Mouse (Mus musculus) embryonic fibroblast, embryonic 13.5 days (primary cell): Measurements from ENCODE around the gene Gm20696.

Source experiments
- CTCF ChIP-seq: IDR thresholded peaks from 2 replicates; pipeline ENCODE4 v1.5.1; 2011; ENCODE audit warnings: mild to moderate bottlenecking, control low read depth, low read length, moderate library complexity, borderline replicate concordance; ENCODE audit not compliant: insufficient read depth
- POLR2A ChIP-seq: IDR thresholded peaks from 2 replicates; pipeline ENCODE4 v1.6.1; 2011; ENCODE audit warnings: low read depth, mild to moderate bottlenecking, control low read depth, low read length, moderate library complexity

DNA sequence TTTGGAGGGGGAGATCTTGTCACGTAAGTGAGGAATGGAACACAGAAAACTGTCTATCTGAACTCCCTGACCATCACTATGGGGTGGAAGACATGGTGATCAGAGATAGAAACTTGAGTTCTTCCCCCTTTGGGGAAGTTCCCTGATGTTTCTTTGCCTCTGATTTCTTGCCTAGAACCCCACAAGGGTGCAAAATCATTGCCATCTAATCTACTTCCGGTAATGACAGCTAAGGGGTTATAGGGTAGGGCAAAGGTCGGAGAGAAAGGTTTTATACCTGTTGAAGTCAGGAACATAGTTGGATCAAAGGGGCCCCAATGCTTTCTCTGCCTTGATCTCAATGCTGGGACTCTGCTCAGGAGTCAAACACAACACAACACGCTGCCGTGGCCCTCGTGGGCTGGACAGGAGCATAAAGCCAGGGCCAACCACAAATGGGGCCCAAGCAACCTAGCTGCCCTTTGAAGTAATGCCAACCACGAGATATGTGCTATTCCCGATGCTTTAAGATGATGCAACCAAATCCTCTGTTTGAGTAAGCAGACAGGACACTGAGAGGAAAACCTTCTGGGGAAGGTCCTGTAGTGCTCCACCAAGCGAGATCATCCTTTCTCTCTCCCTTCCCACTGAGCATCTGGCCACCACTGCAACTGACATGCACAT, 307.4 kb downstream of the Gm20696 start:
- no peak for TF ChIP-seq CTCF
- no peak for TF ChIP-seq POLR2A
